Mouse (Mus musculus): Measurements from ENCODE around the gene Add3. TPM values are rescaled to one million over a fixed set of nuclear protein-coding genes. Genes with fewer than 3 reads are reported as not detected.
"Not testable (repeated sequence)": the region's sequence is repeated elsewhere in the genome, so short reads cannot be mapped to it uniquely, and the experiment has no call there.

Gene Add3
- polyA plus RNA-seq, 1 experiment = not detected

DNA sequence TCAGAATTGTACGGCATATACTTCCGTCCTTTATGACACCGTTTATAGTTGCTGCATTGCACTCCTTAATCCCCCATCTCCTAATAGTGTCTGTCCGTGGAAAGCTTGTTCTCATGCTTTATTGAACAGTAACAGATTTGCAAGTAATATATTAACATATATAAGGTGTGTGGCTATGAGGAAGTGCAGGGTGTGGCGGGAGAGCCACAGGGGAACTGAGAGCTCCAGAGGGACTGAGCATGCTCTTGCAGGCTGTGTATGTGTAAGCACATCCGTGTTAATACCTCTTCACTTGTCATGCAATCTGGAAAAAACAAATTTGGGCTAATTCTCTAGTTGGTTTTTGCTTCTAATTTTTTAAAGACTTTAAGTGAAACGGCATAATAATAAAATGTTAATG lies 68.6 kb downstream of the Add3 start:
- Histone ChIP-seq H3K4me3 (ENCODE audit: insufficient read depth, low read depth, low read length) (no peak overlapping the region), H3K27ac (ENCODE audit: insufficient read depth, low read depth, low read length) (no peak overlapping the region), H3K4me1 (ENCODE audit: control insufficient read depth, insufficient read depth, low read length) (peaks cover 6% of the 10 kb centered on the region)
- no peak for TF ChIP-seq POLR2A (IDR thresholded peaks at IDR 0.05; ENCODE audit: insufficient read depth, low read depth, low read length)
- TF ChIP-seq CTCF (IDR thresholded peaks at IDR 0.05; ENCODE audit: insufficient read depth, low read depth, low read length) = no peak
- 84% methylated on average over 7 of the region's 7 CpGs for WGBS

DNA sequence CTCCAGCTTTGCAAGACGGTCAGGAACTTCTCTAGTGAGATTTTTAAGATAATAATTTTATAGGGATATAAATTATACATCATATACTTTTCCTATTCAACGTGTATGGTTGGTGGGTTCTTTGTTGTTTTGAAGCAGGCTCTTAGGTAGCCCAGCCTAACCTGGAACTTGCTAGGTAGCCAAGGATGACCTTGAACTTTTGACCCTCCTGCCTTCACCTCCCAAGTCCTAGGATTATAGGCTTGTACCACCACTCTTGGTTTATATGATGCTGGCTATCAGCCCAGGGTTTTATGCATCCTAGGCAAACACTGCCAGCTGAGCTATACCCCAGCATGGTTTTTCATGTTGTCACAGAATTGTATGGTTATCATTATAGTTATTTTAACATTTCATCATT lies 70.0 kb downstream of the Add3 start:
- 83% methylated on average over 2 of the region's 2 CpGs for WGBS
- Histone ChIP-seq H3K4me1 (ENCODE audit: control insufficient read depth, insufficient read depth, low read length) (peaks cover 4% of the 10 kb centered on the region), H3K27ac (ENCODE audit: insufficient read depth, low read depth, low read length) (no peak overlapping the region), H3K4me3 (ENCODE audit: insufficient read depth, low read depth, low read length) (no peak overlapping the region)
- no peak for TF ChIP-seq POLR2A (IDR thresholded peaks at IDR 0.05; ENCODE audit: insufficient read depth, low read depth, low read length)
- no peak for TF ChIP-seq CTCF (IDR thresholded peaks at IDR 0.05; ENCODE audit: insufficient read depth, low read depth, low read length)

DNA sequence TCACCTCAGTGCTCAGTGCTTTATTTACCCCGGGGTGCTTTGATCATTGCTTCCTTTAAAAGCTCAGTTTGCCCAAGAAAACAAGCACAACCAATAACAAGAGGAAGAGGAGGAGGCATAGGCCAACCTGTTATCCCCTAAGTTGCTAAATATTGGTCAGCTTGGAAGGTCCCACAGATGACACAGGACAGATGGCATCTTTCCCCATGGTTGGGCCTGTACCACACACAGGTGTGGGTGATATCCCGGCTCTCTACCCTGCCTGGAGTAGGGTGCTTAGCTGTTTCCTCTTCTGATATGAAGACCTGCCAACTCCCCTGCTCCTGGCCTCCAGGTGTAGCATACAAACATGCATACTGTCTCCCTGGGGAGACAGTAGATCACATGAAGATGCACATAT lies 75.1 kb downstream of the Add3 start:
- no peaks in the 10 kb centered on the region for H3K4me1 ChIP-seq (ENCODE audit: control insufficient read depth, insufficient read depth, low read length)
- TF ChIP-seq CTCF (IDR thresholded peaks at IDR 0.05; ENCODE audit: insufficient read depth, low read depth, low read length) = no peak
- no peak for TF ChIP-seq POLR2A (IDR thresholded peaks at IDR 0.05; ENCODE audit: insufficient read depth, low read depth, low read length)
- WGBS = 79% methylated on average over 2 of the region's 2 CpGs
- H3K4me3 ChIP-seq (ENCODE audit: insufficient read depth, low read depth, low read length) = no peak overlapping the region
- H3K27ac ChIP-seq (ENCODE audit: insufficient read depth, low read depth, low read length) = no peak overlapping the region

GRCm38 (mm10) chr19:53216761-53217538 lies 76.7 kb downstream of the Add3 start:
- TF ChIP-seq POLR2A (IDR thresholded peaks at IDR 0.05; ENCODE audit: insufficient read depth, low read depth, low read length) = no peak
- no peaks in the 10 kb centered on the region for H3K4me1 ChIP-seq (ENCODE audit: control insufficient read depth, insufficient read depth, low read length)
- 90% methylated on average over 18 of the region's 18 CpGs for WGBS
- H3K4me3 ChIP-seq (ENCODE audit: insufficient read depth, low read depth, low read length) = no peak overlapping the region
- no peak overlapping the region for H3K27ac ChIP-seq (ENCODE audit: insufficient read depth, low read depth, low read length)

DNA sequence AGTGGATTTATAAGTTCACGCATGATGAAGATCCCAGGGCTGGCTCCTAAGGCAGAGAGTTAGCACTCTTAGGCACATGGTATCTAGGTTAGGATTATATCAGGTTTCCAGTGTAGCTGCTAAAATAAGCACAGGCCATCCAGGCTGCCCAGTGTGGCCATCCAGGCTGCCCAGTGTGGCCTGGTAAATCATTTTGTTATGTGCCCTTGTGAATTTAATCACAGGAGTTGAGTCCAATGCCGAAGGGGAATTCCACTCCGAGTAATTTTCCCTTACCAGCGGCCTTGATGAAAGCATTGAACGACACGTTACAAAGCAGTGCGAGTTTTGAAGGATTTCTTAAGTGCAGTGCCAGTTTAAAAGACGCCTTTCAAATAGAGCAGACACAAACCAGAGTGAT lies 77.6 kb downstream of the Add3 start:
- H3K4me1 ChIP-seq (ENCODE audit: control insufficient read depth, insufficient read depth, low read length) = no peaks in the 10 kb centered on the region
- no peak overlapping the region for H3K4me3 ChIP-seq (ENCODE audit: insufficient read depth, low read depth, low read length)
- no peak overlapping the region for H3K27ac ChIP-seq (ENCODE audit: insufficient read depth, low read depth, low read length)
- WGBS = 76% methylated on average over 8 of the region's 8 CpGs
- TF ChIP-seq CTCF (IDR thresholded peaks at IDR 0.05; ENCODE audit: insufficient read depth, low read depth, low read length) = no peak
- TF ChIP-seq POLR2A (IDR thresholded peaks at IDR 0.05; ENCODE audit: insufficient read depth, low read depth, low read length) = no peak

GRCm38 (mm10) chr19:53219305-53219704 lies 79.1 kb downstream of the Add3 start:
- no peak for TF ChIP-seq POLR2A (IDR thresholded peaks at IDR 0.05; ENCODE audit: insufficient read depth, low read depth, low read length)
- no peak for TF ChIP-seq CTCF (IDR thresholded peaks at IDR 0.05; ENCODE audit: insufficient read depth, low read depth, low read length)
- WGBS = 70% methylated on average over 3 of the region's 3 CpGs
- H3K4me3 ChIP-seq (ENCODE audit: insufficient read depth, low read depth, low read length) = no peak overlapping the region
- H3K4me1 ChIP-seq (ENCODE audit: control insufficient read depth, insufficient read depth, low read length) = no peaks in the 10 kb centered on the region
- no peak overlapping the region for H3K27ac ChIP-seq (ENCODE audit: insufficient read depth, low read depth, low read length)

- TF ChIP-seq CTCF (IDR thresholded peaks at IDR 0.05; ENCODE audit: insufficient read depth, low read depth, low read length) (no peak), POLR2A (IDR thresholded peaks at IDR 0.05; ENCODE audit: insufficient read depth, low read depth, low read length) (no peak)
- no peaks in the 10 kb centered on the region for H3K4me1 ChIP-seq (ENCODE audit: control insufficient read depth, insufficient read depth, low read length)
- no peak overlapping the region for H3K27ac ChIP-seq (ENCODE audit: insufficient read depth, low read depth, low read length)
- WGBS = 94% methylated on average over 3 of the region's 3 CpGs
- no peak overlapping the region for H3K4me3 ChIP-seq (ENCODE audit: insufficient read depth, low read depth, low read length)
These were observed 80.9 kb downstream of the Add3 start for GRCm38 (mm10) chr19:53221186-53221585.

GRCm38 (mm10) chr19:53225249-53226070 lies 85.2 kb downstream of the Add3 start:
- not testable (repeated sequence) for H3K27ac ChIP-seq (ENCODE audit: insufficient read depth, low read depth, low read length); H3K4me3 ChIP-seq (ENCODE audit: insufficient read depth, low read depth, low read length); H3K4me1 ChIP-seq (ENCODE audit: control insufficient read depth, insufficient read depth, low read length)
- 85% methylated on average over 2 of the region's 2 CpGs for WGBS

- no peak overlapping the region for H3K4me3 ChIP-seq (ENCODE audit: insufficient read depth, low read depth, low read length)
- no peak overlapping the region for H3K27ac ChIP-seq (ENCODE audit: insufficient read depth, low read depth, low read length)
- TF ChIP-seq CTCF (IDR thresholded peaks at IDR 0.05; ENCODE audit: insufficient read depth, low read depth, low read length) (no peak), POLR2A (IDR thresholded peaks at IDR 0.05; ENCODE audit: insufficient read depth, low read depth, low read length) (no peak)
- peaks cover 10% of the 10 kb centered on the region for H3K4me1 ChIP-seq (ENCODE audit: control insufficient read depth, insufficient read depth, low read length)
- 88% methylated on average over 13 of the region's 13 CpGs for WGBS
These were observed 86.4 kb downstream of the Add3 start for GRCm38 (mm10) chr19:53226651-53227050.

Measured in olfactory bulb, adult 2 months (tissue).